Mouse (Mus musculus): ENCODE results near the gene Dgkd.

Dgkd gene

GRCm38 (mm10) chr1:87880856-87881255, 27.8 kb downstream of the Dgkd start:
- DNase-seq (ENCODE audit: low spot score) = no peak

GRCm38 (mm10) chr1:87881726-87882125, 28.6 kb downstream of the Dgkd start:
- no peak for DNase-seq (ENCODE audit: low spot score)

GRCm38 (mm10) chr1:87882554-87882953, 29.5 kb downstream of the Dgkd start:
- no peak for DNase-seq (ENCODE audit: low spot score)

GRCm38 (mm10) chr1:87890960-87891359, 37.9 kb downstream of the Dgkd start:
- DNase-seq (ENCODE audit: low spot score) = peak; percentile 37

- no peak for DNase-seq (ENCODE audit: low spot score)
Measured at GRCm38 (mm10) chr1:87891634-87892033, 38.5 kb downstream of the Dgkd start.

GRCm38 (mm10) chr1:87892499-87892898, 39.4 kb downstream of the Dgkd start:
- DNase-seq (ENCODE audit: low spot score) = no peak

GRCm38 (mm10) chr1:87893414-87893813, 40.3 kb downstream of the Dgkd start:
- no peak for DNase-seq (ENCODE audit: low spot score)

GRCm38 (mm10) chr1:87896921-87897320, 43.8 kb downstream of the Dgkd start:
- DNase-seq (ENCODE audit: low spot score) = no peak

- DNase-seq (ENCODE audit: low spot score) = peak; percentile 57
Measured at GRCm38 (mm10) chr1:87899701-87900100, 46.6 kb downstream of the Dgkd start.

GRCm38 (mm10) chr1:87900979-87901378, 47.9 kb downstream of the Dgkd start:
- peak; percentile 14 for DNase-seq (ENCODE audit: low spot score)

- DNase-seq (ENCODE audit: low spot score) = no peak
Measured at GRCm38 (mm10) chr1:87902186-87902585, 49.1 kb downstream of the Dgkd start.

GRCm38 (mm10) chr1:87906361-87906956, 53.4 kb downstream of the Dgkd start:
- peak; percentile 20 for DNase-seq (ENCODE audit: low spot score)

GRCm38 (mm10) chr1:87908006-87908405, 54.9 kb downstream of the Dgkd start:
- DNase-seq (ENCODE audit: low spot score) = no peak

- DNase-seq (ENCODE audit: low spot score) = peak; percentile 40
Measured at GRCm38 (mm10) chr1:87908736-87909135, 55.6 kb downstream of the Dgkd start.

- DNase-seq (ENCODE audit: low spot score) = no peak
Measured at GRCm38 (mm10) chr1:87909565-87909964, 56.5 kb downstream of the Dgkd start.

- DNase-seq (ENCODE audit: low spot score) = no peak
Measured at GRCm38 (mm10) chr1:87910428-87910827, 57.3 kb downstream of the Dgkd start.

GRCm38 (mm10) chr1:87913356-87913755, 60.3 kb downstream of the Dgkd start:
- DNase-seq (ENCODE audit: low spot score) = no peak

- no peak for DNase-seq (ENCODE audit: low spot score)
Measured at GRCm38 (mm10) chr1:87917361-87917760, 64.3 kb downstream of the Dgkd start.

- DNase-seq (ENCODE audit: low spot score) = no peak
Measured at GRCm38 (mm10) chr1:87918061-87918460, 65.0 kb downstream of the Dgkd start.

- no peak for DNase-seq (ENCODE audit: low spot score)
Measured at GRCm38 (mm10) chr1:87920056-87920614, 67.0 kb downstream of the Dgkd start.

- peak; percentile 14 for DNase-seq (ENCODE audit: low spot score)
Measured at GRCm38 (mm10) chr1:87922666-87923065, 69.6 kb downstream of the Dgkd start.

- no peak for DNase-seq (ENCODE audit: low spot score)
Measured at GRCm38 (mm10) chr1:87924888-87925287, 71.8 kb downstream of the Dgkd start.

- no peak for DNase-seq (ENCODE audit: low spot score)
Measured at GRCm38 (mm10) chr1:87929730-87930129, 76.6 kb downstream of the Dgkd start.

- DNase-seq (ENCODE audit: low spot score) = no peak
Measured at GRCm38 (mm10) chr1:87933051-87933450, 80.0 kb downstream of the Dgkd start.

Measured in T-cell, adult 2 months (primary cell).